Mouse (Mus musculus): ENCODE results near the gene Lbp. TPM values are rescaled to one million over a fixed set of nuclear protein-coding genes. Genes with fewer than 3 reads are reported as not detected.
A peak's percentile ranks its signal among the peaks of the same experiment; 100 is the strongest.

The Lbp gene
- polyA plus RNA-seq, 1 experiment from 2014 or later: 2.3 TPM

DNA sequence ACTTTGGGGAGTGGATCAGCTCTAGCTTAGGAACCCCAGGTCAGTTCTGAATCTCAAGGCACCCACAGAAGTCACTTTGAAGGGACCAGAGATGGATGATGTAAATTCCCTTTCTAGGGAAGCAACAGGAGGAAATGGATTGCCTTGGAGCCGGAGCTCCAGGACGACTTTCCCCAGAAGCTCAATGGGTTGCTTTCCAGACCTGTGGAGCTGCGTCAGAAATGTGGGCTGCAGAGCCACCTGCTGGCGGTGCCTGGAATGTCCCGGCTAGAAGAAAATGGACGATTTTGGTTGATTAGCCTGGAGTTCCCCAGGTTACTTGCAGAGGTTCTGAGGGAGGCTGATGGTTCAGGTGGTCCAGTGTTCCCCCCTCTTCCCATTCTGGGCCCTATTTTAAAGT is 41.6 kb downstream of the Lbp start:
- DNase-seq (ENCODE audit: low spot score, missing footprints) (peak; percentile 98), ATAC-seq (ENCODE audit: low FRiP score) (peak; percentile 52; the same call in 1 of the 2 replicates)
- H3K27ac ChIP-seq (ENCODE audit: low read depth, low read length): no peak overlapping the region
- WGBS: 6% methylated on average over 6 of the region's 6 CpGs
- no peaks in the 10 kb centered on the region for H3K27me3 ChIP-seq (ENCODE audit: control insufficient read depth, insufficient read depth, low read length)
- H3K4me1 ChIP-seq (ENCODE audit: control insufficient read depth, insufficient read depth, low read length): 0 out of 2 replicates have a peak, but pooled peaks cover 3% of the 10 kb centered on the region
- H3K9me3 ChIP-seq (ENCODE audit: control insufficient read depth, low read length): no peaks in the 10 kb centered on the region
- H3K36me3 ChIP-seq (ENCODE audit: control insufficient read depth, insufficient read depth, low read length): peaks cover 2% of the 10 kb centered on the region; the same call in 1 of the 2 replicates
- no peak overlapping the region for H3K4me2 ChIP-seq
- no peak overlapping the region for H3K9ac ChIP-seq (ENCODE audit: low read length)
- no peak overlapping the region for H3K4me3 ChIP-seq (ENCODE audit: low read depth, low read length)

DNA sequence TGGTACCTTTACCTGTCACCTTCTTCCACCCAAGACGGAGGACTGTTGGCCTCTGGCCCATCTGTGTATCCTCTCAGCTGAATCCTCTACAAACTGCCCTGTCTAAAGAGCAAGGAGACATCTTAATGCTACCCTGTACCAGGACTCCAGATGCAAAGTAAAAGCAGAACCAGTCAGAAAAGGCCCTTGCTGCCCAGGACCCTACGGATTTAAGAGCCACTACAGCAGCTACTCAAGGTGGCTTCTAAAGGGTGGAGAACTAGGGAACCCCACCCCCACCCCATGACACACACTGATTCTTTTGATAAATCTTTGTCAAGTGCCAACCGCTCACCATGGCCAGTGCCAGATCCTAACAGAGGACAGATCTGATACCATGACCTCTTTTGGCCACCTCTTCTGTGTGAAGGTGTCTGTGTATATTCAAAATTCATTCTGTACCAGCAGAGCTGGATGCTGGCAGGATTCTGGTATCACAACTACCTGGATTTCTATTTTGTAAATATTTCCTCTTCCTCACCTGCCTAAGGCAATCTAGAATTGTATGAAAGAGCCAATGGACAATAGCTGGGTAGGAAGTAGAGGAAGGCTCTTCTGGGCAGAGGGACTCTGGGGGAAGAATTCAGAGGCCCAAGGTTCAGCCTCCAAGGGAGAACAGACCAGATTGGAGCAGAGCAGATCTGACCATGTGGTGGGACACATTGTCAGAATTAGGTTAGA is 46.7 kb downstream of the Lbp start:
- ATAC-seq (ENCODE audit: low FRiP score) (no peak), DNase-seq (ENCODE audit: low spot score, missing footprints) (no peak)
- no peaks in the 10 kb centered on the region for H3K27me3 ChIP-seq (ENCODE audit: control insufficient read depth, insufficient read depth, low read length)
- H3K9ac ChIP-seq (ENCODE audit: low read length): no peak overlapping the region
- H3K36me3 ChIP-seq (ENCODE audit: control insufficient read depth, insufficient read depth, low read length): peaks cover 27% of the 10 kb centered on the region
- no peak overlapping the region for H3K4me2 ChIP-seq
- no peaks in the 10 kb centered on the region for H3K4me1 ChIP-seq (ENCODE audit: control insufficient read depth, insufficient read depth, low read length)
- 83% methylated on average over 3 of the region's 3 CpGs for WGBS
- H3K9me3 ChIP-seq (ENCODE audit: control insufficient read depth, low read length): no peaks in the 10 kb centered on the region
- H3K4me3 ChIP-seq (ENCODE audit: low read depth, low read length): no peak overlapping the region
- H3K27ac ChIP-seq (ENCODE audit: low read depth, low read length): no peak overlapping the region

- peaks cover 43% of the 10 kb centered on the region for H3K36me3 ChIP-seq (ENCODE audit: control insufficient read depth, insufficient read depth, low read length)
- H3K9ac ChIP-seq (ENCODE audit: low read length): no peak overlapping the region
- no peak for ATAC-seq (ENCODE audit: low FRiP score)
- no peaks in the 10 kb centered on the region for H3K9me3 ChIP-seq (ENCODE audit: control insufficient read depth, low read length)
- 82% methylated on average over 7 of the region's 7 CpGs for WGBS
- no peaks in the 10 kb centered on the region for H3K4me1 ChIP-seq (ENCODE audit: control insufficient read depth, insufficient read depth, low read length)
- no peak overlapping the region for H3K4me2 ChIP-seq
- DNase-seq (ENCODE audit: low spot score, missing footprints): peak; percentile 87
- H3K27ac ChIP-seq (ENCODE audit: low read depth, low read length): no peak overlapping the region
- no peaks in the 10 kb centered on the region for H3K27me3 ChIP-seq (ENCODE audit: control insufficient read depth, insufficient read depth, low read length)
- no peak overlapping the region for H3K4me3 ChIP-seq (ENCODE audit: low read depth, low read length)
Observed at GRCm38 (mm10) chr2:158354348-158355114, 48.2 kb downstream of the Lbp start.

DNA sequence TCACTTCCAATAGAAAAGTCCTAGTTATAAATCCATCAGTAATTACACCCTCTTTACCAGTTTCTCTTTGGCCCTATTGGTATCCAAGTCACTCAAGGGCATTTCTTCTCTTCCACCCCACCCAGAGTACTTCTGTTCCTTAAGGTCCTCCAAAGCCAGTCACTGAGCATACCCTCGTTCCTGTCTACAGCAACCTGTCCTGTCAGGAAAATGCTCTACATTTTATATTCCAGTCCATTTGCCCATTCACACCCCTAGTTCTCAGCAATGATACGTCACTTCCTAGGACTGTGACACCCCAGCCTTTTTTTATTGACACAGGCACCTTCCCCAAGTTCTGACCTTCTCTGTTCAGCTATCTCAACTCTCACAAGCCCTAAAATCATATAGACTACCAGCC is 48.9 kb downstream of the Lbp start:
- H3K9ac ChIP-seq (ENCODE audit: low read length): no peak overlapping the region
- no peak overlapping the region for H3K4me3 ChIP-seq (ENCODE audit: low read depth, low read length)
- ATAC-seq (ENCODE audit: low FRiP score): no peak
- H3K27me3 ChIP-seq (ENCODE audit: control insufficient read depth, insufficient read depth, low read length): no peaks in the 10 kb centered on the region
- no peak overlapping the region for H3K27ac ChIP-seq (ENCODE audit: low read depth, low read length)
- peaks cover 6% of the 10 kb centered on the region for H3K4me1 ChIP-seq (ENCODE audit: control insufficient read depth, insufficient read depth, low read length)
- no peaks in the 10 kb centered on the region for H3K9me3 ChIP-seq (ENCODE audit: control insufficient read depth, low read length)
- peaks cover 46% of the 10 kb centered on the region for H3K36me3 ChIP-seq (ENCODE audit: control insufficient read depth, insufficient read depth, low read length)
- WGBS: 87% methylated on average over 2 of the region's 2 CpGs
- no peak for DNase-seq (ENCODE audit: low spot score, missing footprints)
- H3K4me2 ChIP-seq: no peak overlapping the region

DNA sequence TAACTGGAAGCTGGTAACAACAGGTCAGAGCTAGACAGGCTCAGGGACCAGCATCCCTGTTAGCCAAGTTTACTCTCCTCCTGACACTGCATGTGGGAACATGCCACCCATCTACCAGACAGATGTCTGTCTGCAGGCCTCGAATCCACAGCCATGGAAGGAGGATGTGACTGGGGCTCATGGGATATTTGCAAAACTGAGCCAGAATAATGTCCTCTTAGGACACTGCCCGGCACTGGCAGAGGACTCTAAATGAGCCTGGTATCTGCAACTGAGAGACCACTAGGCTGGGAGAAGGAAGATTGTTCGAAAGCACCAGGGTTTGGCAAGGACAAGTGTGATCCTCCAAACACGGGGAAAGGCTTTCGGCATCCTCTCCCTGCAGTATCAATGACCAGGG is 49.8 kb downstream of the Lbp start:
- Histone ChIP-seq H3K27me3 (ENCODE audit: control insufficient read depth, insufficient read depth, low read length) (no peaks in the 10 kb centered on the region), H3K9me3 (ENCODE audit: control insufficient read depth, low read length) (no peaks in the 10 kb centered on the region), H3K9ac (ENCODE audit: low read length) (no peak overlapping the region), H3K4me3 (ENCODE audit: low read depth, low read length) (no peak overlapping the region), H3K4me2 (no peak overlapping the region), H3K4me1 (ENCODE audit: control insufficient read depth, insufficient read depth, low read length) (peaks cover 9% of the 10 kb centered on the region), H3K36me3 (ENCODE audit: control insufficient read depth, insufficient read depth, low read length) (peaks cover 46% of the 10 kb centered on the region), H3K27ac (ENCODE audit: low read depth, low read length) (no peak overlapping the region)
- WGBS: 87% methylated on average over 5 of the region's 5 CpGs
- ATAC-seq (ENCODE audit: low FRiP score) (no peak), DNase-seq (ENCODE audit: low spot score, missing footprints) (peak; percentile 81)

- H3K36me3 ChIP-seq (ENCODE audit: control insufficient read depth, insufficient read depth, low read length): peaks cover 41% of the 10 kb centered on the region
Observed at GRCm38 (mm10) chr2:158359757-158360620, 53.7 kb downstream of the Lbp start.

GRCm38 (mm10) chr2:158360873-158361677 is 54.8 kb downstream of the Lbp start:
- H3K27me3 ChIP-seq (ENCODE audit: control insufficient read depth, insufficient read depth, low read length): no peaks in the 10 kb centered on the region
- peak overlapping the region; percentile 54 for H3K4me3 ChIP-seq (ENCODE audit: low read depth, low read length)
- H3K27ac ChIP-seq (ENCODE audit: low read depth, low read length): peak overlapping the region; percentile 49; the same call in 1 of the 2 replicates
- no peaks in the 10 kb centered on the region for H3K9me3 ChIP-seq (ENCODE audit: control insufficient read depth, low read length)
- H3K9ac ChIP-seq (ENCODE audit: low read length): peak overlapping the region; percentile 85
- peak; percentile 99 for DNase-seq (ENCODE audit: low spot score, missing footprints)
- peaks cover 9% of the 10 kb centered on the region for H3K4me1 ChIP-seq (ENCODE audit: control insufficient read depth, insufficient read depth, low read length)
- ATAC-seq (ENCODE audit: low FRiP score): peak; percentile 91
- WGBS: under 1% methylated on average over 41 of the region's 41 CpGs
- peaks cover 33% of the 10 kb centered on the region for H3K36me3 ChIP-seq (ENCODE audit: control insufficient read depth, insufficient read depth, low read length)
- H3K4me2 ChIP-seq: peak overlapping the region; percentile 75

More at GRCm38 (mm10) chr2:158359757-158360620, 53.7 kb downstream of the Lbp start:
- DNase-seq (ENCODE audit: low spot score, missing footprints) (peak; percentile 70), ATAC-seq (ENCODE audit: low FRiP score) (no peak)
- WGBS: 76% methylated on average over 12 of the region's 12 CpGs
- peak overlapping the region; percentile 4; the same call in 1 of the 2 replicates for H3K27ac ChIP-seq (ENCODE audit: low read depth, low read length)
- H3K9me3 ChIP-seq (ENCODE audit: control insufficient read depth, low read length): no peaks in the 10 kb centered on the region
- H3K27me3 ChIP-seq (ENCODE audit: control insufficient read depth, insufficient read depth, low read length): no peaks in the 10 kb centered on the region
- peaks cover 9% of the 10 kb centered on the region for H3K4me1 ChIP-seq (ENCODE audit: control insufficient read depth, insufficient read depth, low read length)
- peak overlapping the region; percentile 85 for H3K9ac ChIP-seq (ENCODE audit: low read length)
- H3K4me3 ChIP-seq (ENCODE audit: low read depth, low read length): peak overlapping the region; percentile 54
- peak overlapping the region; percentile 75 for H3K4me2 ChIP-seq

DNA sequence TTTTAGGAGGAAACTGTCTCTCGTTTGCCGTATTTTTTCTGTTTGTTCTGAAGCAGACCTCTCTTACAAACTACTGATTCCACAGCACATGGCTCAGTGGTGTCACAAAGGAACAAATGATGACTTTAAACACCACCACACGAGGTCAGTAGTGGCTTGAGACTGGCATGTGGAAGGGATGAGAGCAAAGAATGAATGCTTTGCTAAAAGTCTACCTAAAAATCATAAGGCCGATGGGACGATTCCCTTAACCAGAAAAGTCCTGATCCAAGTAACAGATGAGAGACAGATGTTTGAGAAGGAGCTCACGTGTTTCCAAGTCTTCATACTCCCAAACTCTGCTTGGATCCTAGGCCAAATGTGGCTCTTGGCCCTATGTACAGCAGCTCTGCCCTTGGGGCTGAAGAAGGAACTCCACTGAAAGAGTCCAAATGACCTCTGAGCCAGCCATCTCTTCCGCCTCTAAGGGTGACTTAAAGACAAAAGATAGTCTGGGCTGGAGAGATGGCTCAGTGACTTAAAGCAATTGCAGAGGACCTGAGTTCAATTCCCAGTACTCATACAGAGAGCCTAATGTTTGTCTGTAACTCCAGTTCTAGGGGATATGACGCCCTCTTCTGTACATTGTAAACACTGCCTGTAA is 55.5 kb downstream of the Lbp start:
- Histone ChIP-seq H3K27me3 (ENCODE audit: control insufficient read depth, insufficient read depth, low read length) (no peaks in the 10 kb centered on the region), H3K9me3 (ENCODE audit: control insufficient read depth, low read length) (no peaks in the 10 kb centered on the region), H3K9ac (ENCODE audit: low read length) (peak overlapping the region; percentile 2; the same call in 1 of the 2 replicates), H3K4me3 (ENCODE audit: low read depth, low read length) (peak overlapping the region; percentile 54; the same call in 1 of the 2 replicates), H3K4me1 (ENCODE audit: control insufficient read depth, insufficient read depth, low read length) (peaks cover 9% of the 10 kb centered on the region), H3K4me2 (peak overlapping the region; percentile 16; the same call in 1 of the 2 replicates), H3K36me3 (ENCODE audit: control insufficient read depth, insufficient read depth, low read length) (peaks cover 25% of the 10 kb centered on the region), H3K27ac (ENCODE audit: low read depth, low read length) (no peak overlapping the region)
- DNase-seq (ENCODE audit: low spot score, missing footprints): no peak
- 43% methylated on average over 8 of the region's 8 CpGs for WGBS
- ATAC-seq (ENCODE audit: low FRiP score): peak; percentile 64
